Mouse (Mus musculus) mesoderm, embryonic 11.5 days (tissue): ENCODE results near the gene Dnah17.

Source experiments
- DNase-seq: peaks from one replicate; pipeline ENCODE4 v3.0.0-alpha.2; 2012; ENCODE audit warnings: low read depth, low spot score

Gene Dnah17

GRCm38 (mm10) chr11:118088896-118089295 lies 41.5 kb downstream of the Dnah17 start:
- DNase-seq, result no peak

- no peak for DNase-seq
Measured at GRCm38 (mm10) chr11:118085961-118086360, 44.5 kb downstream of the Dnah17 start.

- no peak for DNase-seq
Measured at GRCm38 (mm10) chr11:118085176-118085575, 45.3 kb downstream of the Dnah17 start.

- no peak for DNase-seq
Measured at GRCm38 (mm10) chr11:118084266-118084665, 46.2 kb downstream of the Dnah17 start.

GRCm38 (mm10) chr11:118083811-118084210 lies 46.6 kb downstream of the Dnah17 start:
- DNase-seq, result peak; percentile 79

- peak; percentile 17 for DNase-seq
Measured at GRCm38 (mm10) chr11:118082294-118082693, 48.1 kb downstream of the Dnah17 start.

- DNase-seq, result no peak
Measured at GRCm38 (mm10) chr11:118079750-118080149, 50.7 kb downstream of the Dnah17 start.

GRCm38 (mm10) chr11:118076929-118077328 lies 53.5 kb downstream of the Dnah17 start:
- no peak for DNase-seq

- no peak for DNase-seq
Measured at GRCm38 (mm10) chr11:118075035-118075522, 55.4 kb downstream of the Dnah17 start.

- no peak for DNase-seq
Measured at GRCm38 (mm10) chr11:118071227-118071912, 59.1 kb downstream of the Dnah17 start.

GRCm38 (mm10) chr11:118068812-118069332 lies 61.6 kb downstream of the Dnah17 start:
- no peak for DNase-seq

- DNase-seq, result no peak
Measured at GRCm38 (mm10) chr11:118067588-118067987, 62.8 kb downstream of the Dnah17 start.

GRCm38 (mm10) chr11:118060038-118060437 lies 70.4 kb downstream of the Dnah17 start:
- DNase-seq, result no peak

GRCm38 (mm10) chr11:118058872-118059271 lies 71.6 kb downstream of the Dnah17 start:
- no peak for DNase-seq

- no peak for DNase-seq
Measured at GRCm38 (mm10) chr11:118058367-118058766, 72.1 kb downstream of the Dnah17 start.

- no peak for DNase-seq
Measured at GRCm38 (mm10) chr11:118050174-118050573, 80.3 kb downstream of the Dnah17 start.

- no peak for DNase-seq
Measured at GRCm38 (mm10) chr11:118049641-118050040, 80.8 kb downstream of the Dnah17 start.

- peak; percentile 37 for DNase-seq
Measured at GRCm38 (mm10) chr11:118043293-118043907, 87.0 kb downstream of the Dnah17 start.

- DNase-seq, result no peak
Measured at GRCm38 (mm10) chr11:118042791-118043190, 87.6 kb downstream of the Dnah17 start.

GRCm38 (mm10) chr11:118035068-118035467 lies 95.4 kb downstream of the Dnah17 start:
- DNase-seq, result no peak

GRCm38 (mm10) chr11:118034395-118034794 lies 96.0 kb downstream of the Dnah17 start:
- no peak for DNase-seq

- no peak for DNase-seq
Measured at GRCm38 (mm10) chr11:118031134-118031533, 99.3 kb downstream of the Dnah17 start.

- no peak for DNase-seq
Measured at GRCm38 (mm10) chr11:118029170-118029569, 101.3 kb downstream of the Dnah17 start.
